Mouse (Mus musculus) thymus, postnatal 14 days (tissue): ENCODE results near the gene Tfeb.

Experiments
- DNase-seq: peaks from one replicate; pipeline ENCODE4 v3.0.0; 2021

The Tfeb gene

DNA sequence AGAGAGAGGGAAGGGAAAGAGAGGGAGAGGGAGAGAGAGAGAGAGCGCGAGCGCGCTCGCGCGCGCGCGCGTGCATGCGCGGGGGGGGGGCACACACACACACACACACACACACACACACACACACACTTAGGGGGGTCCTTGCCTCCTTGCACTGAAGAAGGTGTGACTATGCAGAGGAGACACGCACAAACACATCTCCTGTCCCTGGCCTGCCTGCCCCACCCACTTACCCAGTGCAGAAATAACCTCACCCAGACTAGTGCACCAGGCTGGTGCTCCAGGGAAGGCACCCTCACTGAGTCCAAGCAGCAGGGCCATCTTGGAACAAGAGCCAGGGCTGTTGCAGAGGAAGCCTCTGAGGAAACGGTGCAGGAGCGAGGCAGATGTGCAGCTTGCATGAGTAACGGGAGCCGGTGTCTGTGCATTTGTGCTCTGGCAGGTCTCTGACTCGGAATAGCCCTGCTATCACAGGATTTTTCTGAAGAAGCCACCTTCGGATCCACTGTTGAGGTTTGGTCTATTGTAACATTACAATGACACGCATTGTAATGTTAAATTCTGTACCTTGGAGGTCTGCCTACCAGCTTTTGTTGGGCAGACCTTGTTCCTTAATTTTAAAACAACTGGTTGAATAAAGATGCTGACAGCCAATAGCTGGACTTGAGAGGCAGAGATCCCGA, 23.8 kb upstream of the Tfeb start:
- DNase-seq = no peak

DNA sequence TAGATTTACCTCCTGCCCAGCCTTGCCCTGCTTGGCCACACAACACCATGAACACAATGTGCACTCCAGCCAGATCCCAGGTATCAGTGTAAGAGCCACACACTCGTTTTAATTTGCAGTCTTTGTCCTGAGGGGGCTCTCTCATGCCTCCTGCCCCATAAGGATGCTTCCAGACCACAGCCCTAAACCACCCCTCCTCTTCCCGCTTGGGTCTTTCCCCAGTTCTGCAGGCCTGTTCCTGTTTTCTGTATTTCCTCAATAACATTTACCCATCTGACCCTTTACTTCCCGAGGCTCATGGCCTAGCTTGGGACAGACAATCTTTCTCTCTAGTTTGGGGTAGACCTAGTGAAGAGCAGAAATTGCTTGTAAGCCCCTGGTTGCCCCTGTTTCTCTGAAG, 21.8 kb upstream of the Tfeb start:
- no peak for DNase-seq

DNA sequence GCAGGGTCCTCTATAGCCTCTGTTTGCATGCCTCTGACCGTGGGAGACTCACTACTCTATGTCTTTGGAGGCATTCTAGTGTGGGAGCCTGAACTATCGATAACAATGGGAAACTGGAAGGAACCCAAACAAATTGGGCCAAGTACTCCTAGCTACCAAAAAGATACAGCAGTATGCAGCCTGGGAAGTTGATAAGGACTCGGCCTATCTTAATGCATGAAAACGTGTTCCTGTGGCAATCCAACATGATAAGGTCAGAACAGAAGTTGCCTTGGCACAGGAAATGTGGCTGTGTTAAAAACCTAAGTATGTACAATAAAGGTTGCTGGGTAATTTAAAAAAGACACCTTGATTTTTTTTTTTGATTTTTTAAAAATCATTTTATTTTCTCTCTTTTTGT, 15.6 kb upstream of the Tfeb start:
- no peak for DNase-seq

DNA sequence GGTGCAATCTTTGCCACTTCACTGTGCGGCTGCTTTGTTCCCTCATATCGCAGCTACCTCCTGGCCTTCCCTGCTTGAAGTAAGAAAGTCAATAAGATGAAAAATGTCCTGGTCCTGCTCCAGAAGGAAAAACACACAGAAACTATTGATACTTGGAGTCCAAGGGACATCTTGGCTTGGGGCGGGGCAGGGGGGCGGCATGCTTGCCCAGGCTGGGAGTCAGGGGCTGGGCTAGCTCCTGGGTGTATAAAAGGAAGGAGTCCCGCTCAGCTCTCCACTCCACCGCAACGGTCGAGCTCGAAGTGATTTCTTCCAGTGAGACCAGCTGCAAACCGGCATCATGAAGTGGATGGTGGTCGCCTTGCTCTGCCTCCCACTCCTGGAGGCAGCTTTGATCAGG, 10.3 kb upstream of the Tfeb start, which contains the start of gene Pgc:
Gene Pgc, plus strand, starts transcription at position 277 of the 400 bp plus-strand sequence.
- no peak for DNase-seq

DNA sequence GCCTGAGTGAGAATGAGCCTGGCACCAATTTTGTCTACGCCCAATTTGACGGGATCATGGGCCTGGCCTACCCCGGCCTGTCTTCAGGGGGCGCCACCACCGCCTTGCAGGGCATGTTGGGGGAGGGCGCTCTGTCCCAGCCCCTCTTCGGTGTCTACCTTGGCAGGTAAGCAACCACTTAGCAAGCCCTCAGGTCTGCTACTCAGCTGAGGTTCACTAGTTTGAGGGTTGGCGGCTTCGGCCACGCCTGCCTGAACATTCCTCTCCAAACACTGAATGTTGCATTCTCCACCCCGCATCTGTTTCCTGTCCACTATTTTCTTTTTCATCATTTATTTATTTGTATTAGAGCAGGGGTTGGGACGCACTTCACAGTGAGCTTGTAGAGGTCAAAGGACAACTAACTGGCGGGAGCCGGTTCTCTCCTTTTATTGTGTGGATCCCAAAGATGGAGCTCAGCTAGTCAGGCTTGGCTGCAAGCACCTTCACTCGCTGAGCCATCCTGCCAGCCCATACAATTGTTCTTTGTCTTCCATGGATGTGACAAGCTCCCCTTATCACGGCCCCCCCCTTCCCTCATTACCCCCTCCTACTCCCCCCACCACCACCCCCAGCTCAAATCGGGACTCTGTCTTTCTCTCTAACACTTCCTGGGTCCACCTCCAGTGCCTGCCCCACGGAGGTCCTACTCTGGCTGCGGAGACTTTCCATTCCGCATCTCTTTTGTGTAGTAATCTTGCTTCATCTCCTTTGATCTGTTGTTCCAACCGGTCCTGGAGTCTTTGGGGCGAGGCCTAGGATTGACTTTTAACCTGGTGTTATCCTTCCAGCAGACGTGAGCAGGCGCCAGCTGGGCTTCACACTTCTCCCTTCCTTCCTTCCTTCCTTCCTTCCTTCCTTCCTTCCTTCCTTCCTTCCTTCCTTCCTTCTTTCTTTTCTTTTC, 5.9 kb upstream of the Tfeb start:
- no peak for DNase-seq

DNA sequence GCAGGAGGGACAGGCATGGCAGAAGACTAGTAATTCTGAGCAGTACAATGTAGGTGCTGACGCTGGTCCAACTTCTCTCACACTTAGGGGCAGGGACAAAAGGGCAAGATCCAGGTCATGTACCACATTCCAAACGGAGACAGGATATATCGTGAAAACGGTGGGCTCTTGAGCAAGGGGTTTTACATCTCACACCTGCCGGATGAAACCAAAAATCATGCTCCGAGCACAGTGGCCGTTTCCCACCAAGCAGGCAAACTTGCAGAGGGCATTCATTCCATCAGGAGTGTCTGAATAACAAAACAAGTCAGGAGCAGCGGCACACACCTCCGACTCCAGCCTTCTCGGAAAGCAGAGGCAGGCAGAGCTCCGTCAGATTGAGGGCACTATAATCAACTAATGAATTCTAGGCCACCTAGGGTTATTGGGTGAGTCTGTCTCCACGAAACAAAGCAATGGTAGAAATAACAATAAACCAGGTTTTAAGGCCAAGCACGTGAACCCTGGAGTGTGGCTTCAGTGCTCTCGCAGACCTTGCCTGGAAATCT, 1.2 kb upstream of the Tfeb start:
- no peak for DNase-seq

DNA sequence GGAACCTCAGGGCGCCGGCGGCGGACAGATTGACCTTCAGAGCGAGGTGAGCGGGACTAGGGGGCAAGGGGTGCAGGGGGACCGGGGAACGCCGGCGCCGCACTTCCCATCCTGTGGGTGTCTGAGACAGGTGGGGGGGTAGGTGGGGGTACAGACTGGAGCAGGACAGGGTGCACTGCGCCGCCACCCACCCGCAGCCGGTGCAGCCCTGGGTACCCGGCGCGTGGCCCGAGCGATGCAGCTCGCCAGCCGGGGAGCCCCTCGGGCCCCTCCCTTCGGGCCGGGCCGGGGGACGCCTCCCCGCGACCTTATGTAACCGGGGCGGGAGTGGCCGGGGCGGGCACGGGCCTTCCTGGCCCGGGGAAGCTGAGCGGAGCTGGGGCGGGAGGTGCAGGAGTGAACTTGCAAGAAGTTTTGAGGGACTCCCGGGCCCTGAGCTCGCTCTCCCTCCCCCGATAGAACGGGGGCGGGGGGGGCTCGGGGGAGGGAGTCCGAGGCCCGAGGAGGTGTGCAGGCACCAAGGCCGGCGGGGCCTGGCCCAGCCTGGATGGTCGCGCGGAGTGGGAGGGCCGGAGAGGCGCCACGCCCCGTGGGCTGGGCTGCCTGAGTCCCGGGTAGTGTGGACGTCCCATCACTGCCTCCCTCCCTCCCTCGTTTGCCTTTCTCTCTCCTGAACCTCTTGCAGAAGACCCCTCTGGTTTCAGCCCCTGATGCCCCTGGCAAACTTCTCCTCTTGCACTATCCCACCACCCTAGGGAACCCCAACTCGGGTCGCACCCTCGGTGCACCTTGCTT, 638 bp downstream of the Tfeb start:
- DNase-seq = peak; percentile 62

DNA sequence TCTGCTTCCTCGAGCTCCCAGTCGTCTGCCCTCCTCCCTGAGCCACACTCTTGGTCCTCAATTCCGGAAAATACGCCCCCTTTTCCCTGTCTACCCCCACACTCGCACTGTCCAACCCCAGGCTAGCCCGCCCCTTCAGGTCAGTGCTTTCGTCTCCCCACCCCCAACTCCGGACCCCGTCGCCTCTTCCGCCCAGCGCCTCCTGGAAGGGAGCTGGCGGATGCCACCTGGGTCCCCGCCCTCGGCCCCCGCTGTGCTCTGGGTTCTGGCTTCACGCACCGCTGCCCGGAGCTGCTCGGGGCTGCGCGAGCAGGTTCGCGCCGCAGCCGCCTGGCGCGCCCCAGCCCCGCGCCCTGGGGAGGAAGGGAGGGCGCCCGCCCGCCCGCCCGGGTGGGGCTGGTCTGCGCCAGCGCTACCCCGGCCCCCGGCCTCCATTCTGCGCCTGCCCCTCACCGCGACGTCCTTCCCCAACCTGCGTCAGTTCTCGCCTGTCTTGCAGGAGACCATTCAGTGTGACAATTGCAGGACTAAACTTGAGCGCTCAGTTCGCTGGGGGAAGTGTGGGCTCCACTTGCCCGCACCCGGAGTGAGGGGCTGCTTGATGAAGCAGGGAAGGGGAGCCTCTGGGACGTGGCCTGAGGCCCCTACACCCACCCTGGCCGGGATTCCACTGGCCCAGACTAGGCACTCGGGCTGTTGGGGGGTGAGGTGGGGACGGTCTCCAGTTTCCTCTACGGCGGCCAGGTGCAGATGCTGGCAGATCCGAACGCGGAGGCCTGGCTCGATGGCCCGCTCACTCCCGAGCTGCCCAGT, 1.4 kb downstream of the Tfeb start:
- peak; percentile 69 for DNase-seq

DNA sequence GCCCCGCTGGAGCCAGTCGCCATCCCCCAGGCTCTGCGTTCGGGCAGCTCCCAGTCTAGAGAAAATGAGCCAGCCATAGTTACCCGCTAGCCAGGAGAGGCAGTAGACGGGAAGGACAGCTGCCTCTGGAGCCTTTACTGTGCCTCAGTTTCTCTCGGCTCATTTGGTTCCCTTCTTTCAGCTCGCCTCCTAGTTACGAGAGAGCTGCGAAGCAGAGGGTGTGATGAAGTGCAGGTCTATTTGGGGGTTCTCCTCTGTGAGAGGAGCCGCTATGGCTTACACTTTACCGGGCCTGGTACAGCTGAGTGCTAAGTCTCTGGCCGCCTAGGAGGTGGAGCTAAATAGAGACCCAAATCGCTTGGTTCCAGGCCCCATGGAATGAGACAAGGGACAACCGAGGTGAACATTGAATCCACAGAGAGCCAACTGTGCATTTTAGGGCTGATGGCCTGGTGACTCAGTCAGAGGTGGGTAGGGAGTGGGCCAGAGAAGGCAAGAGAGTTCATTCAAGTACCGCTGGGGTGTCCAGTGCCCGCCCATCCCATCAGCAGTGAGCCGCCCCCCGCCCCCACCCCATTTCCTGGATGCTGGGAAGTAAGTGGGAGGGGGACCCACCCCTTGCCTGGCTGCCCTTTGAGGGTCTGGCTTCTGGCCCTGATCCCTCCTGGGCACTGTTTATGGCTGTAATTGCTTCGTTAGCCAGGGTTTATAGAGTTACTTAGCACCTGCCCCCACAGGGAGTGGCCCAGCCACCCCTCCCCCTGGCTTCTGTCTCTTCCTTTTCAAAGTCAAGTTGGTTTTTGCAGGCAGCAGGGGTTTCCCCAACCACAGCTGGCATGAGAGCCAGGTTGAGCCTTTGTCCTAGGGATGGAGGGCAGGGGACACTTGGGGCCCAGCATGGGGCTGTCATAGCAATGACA, 2.3 kb downstream of the Tfeb start:
- DNase-seq = peak; percentile 56

DNA sequence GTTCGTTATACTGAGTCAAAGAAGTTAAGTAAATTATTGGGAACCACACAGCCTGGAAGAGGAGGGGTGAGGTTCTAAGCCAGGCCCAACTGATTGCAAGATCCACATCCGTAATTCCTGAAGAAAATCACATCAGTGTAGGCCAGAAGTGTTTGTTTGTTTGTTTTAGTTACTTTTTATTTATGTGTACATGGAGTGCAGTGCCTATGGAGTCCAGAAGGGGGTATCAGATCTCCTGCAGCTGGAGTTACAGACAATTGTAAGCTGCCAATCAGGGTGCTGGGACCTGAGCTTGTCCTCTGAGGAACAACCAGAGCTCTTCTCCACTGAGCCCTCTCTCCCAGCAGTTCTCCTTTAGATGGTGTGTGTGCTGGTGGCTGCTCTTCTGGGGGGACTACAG, 3.4 kb downstream of the Tfeb start:
- DNase-seq = peak; percentile 20

DNA sequence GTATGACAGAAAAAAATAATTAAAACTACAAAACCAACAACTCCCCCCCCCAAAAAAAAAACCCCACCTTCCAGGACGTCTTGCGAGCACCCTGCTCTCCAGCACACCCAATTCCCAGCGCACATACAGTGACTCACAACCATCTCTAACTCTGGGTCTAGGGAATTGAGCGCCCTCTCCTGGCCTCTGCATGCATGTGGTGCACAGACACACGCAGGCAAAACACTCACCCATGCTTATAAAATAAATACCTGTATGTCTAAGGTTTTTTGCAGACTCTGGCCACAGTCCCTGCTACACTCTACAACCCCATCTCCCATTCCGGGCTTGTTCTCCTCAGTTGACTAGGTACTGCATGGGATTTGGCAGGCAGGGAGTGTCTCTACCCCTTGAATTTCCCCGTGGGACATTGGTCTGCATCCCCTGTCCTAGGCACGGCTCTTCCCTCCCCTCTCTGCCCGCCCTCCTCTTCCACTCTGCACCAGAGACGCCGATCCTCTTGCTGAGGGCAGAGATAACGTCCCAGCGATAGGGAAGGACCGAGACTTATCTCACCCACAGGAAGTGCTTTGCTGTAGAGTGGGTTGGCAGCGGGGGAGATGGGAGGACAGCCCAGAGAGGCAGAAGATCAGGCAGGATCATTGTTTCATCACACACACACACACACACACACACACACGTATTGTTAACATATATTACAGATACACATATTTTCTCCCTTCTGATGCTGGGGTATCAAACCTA, 6.3 kb downstream of the Tfeb start:
- peak; percentile 34 for DNase-seq

DNA sequence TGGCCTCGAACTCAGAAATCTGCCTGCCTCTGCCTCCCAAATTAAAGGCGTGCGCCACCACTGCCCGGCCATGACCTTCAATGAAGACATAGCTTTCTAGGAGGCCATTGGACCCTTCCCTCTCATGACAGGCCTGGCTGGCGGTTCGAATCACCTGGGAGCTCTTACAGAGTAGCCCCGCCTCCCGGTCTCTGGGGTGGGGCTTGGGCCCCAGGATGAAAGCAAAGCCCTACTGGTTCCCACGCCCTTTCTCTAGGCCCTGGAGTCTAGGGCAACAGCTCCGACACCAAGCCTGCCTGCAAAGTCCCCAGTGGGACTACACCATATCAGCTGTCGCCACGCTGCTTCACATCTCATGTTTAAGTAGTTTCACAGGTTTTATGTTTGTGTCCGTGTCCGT, 7.3 kb downstream of the Tfeb start:
- DNase-seq = no peak

DNA sequence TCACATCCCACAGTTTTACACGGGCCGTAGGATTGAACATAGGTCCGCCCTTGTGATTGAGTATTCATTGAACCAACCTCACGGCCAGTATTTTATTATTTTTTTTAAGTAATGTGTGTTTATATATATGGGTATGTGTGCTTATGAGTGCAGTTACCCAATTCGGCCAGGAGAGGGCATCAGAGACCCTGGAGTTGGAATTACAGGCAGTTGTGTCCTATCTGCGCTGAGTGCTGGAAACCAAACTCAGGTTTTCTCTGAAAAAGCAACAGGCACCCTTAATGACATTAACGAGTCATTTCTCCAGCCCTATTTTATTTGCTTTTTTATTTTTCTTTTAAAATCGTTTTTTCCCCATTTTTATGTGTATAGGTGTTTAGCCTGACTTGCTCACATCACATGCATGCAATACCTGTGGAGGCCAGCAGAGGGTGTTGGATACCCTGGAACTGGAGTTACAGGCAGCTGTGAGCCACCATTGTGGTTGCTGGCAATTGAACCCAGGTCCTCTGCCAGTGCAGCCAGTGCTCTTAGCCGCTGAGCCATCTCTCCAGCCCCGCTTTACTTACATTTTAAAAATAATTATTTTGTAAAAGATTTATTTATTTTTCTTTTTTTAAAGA, 8.0 kb downstream of the Tfeb start:
- peak; percentile 39 for DNase-seq

DNA sequence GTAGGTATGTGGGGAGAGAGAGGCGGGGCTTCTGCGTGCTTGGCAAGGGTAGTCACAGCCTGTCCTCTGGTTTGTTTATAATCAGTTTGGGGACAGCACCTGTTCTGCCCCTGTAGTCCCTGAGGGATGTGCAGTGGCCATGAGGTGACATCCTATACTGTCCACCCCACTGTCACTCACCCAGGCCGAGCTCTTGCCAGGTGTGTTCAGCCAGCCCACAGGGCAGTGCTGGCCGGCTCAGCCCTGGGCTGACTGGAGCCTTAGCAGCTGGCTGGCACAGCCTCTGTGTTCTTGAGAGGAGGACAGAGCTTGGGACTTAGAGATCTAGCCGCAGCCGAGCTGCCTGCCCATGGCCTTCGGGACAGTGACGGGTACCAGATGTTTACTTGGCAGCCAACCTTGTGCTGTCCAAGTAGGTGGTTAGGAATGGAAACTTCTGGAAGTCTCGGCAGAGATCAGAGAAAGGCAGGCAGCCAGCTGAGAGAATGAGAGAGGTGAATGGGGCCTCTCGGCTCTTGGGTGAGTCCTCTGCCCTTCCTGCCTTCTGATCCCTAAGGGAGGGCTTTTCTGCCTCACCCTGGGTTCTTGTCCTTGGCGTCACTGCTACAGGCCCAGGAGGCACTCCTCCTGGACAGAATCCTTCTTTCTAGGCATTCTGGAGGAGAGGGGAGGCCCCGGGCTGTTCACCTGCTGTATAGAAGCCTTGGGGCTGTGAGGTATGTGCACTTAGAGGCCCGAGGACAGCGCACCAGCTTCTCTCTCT, 12.1 kb downstream of the Tfeb start:
- no peak for DNase-seq

DNA sequence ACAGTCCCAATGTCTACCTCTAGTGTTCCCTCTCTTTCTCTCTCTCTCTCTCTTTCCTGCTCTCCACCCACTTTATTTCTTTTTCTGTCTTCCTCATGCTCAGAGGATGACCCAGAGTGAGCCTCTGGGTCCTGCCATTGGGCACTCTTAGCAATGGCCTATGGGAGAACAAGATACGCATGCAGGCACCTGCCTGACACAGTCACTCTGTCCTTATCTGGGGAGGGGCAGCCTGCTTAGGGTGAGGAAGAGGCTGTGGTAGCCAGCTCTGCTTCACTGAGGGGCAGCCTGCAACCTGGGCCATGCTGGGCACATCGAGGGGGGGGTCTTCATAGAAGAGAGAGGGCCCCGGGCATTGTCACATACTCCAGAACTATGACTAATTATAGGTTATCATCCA, 12.8 kb downstream of the Tfeb start:
- DNase-seq = no peak

DNA sequence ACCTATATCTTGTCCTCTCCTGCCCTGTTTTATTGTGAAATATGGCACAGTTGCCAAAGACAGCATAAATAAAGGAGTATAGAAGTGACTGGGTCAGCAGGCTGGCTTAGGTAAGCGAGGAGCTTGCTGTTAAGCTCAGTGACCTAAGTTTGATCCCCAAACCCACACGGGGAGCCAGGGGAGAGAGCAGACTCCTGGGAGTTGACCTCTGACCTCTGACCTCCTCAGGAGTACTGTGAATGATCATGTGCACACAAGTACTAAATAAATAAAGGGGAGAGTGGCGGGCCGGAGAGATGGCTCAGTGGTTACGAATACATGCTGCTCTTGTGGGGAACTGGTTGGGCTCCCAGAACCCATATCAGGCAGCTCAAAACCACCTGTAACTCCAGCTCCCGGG, 13.3 kb downstream of the Tfeb start:
- no peak for DNase-seq

DNA sequence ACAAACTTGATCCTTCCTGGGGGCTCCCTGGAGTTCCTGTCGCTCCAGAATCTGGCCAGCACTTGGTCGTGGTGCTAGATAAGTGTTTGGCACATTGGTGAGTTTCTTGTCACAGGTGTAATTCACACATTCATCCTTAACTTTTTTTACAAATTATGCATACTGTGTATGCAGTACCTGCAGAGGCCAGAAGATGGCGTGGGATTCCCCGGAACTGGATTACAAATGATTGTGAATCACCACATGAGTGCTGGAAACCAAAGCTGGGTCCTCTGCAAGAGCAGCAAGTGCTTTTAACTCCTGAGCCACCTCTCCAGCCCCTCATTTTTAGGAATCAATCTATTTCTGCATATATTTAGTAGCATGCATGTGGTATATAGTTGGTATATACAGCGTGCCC, 15.0 kb downstream of the Tfeb start:
- no peak for DNase-seq

DNA sequence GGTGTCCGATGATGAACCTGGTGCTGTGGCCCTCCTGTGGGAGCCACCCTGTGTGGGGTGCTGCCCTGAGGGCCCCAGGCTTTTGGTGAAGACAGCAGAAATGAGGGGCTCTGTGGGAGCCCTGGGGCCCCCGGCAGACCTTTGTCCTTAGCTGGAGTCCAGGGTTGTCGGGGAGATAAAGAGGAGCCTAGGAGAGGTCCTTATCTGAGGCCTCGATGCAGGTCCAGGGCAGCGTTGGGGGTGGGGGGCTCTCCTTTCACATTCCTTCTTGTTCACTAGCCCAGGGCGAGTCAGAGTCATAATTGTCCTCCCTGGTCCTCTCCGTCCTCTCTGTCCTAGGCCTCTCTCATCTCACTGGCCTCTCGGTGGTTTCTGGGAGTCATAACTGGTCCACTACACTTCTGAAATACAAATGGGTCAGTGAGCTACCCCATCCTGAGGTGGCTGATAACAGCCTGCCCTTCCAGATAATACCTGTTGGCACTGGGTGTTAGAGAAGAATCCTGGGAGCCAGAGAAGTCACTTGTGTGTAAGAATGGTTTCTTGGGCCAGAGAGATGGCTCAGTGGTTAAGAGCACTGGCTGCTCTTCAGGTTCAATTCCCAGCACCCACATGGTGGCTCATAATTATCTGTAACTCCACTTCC, 16.4 kb downstream of the Tfeb start:
- no peak for DNase-seq

DNA sequence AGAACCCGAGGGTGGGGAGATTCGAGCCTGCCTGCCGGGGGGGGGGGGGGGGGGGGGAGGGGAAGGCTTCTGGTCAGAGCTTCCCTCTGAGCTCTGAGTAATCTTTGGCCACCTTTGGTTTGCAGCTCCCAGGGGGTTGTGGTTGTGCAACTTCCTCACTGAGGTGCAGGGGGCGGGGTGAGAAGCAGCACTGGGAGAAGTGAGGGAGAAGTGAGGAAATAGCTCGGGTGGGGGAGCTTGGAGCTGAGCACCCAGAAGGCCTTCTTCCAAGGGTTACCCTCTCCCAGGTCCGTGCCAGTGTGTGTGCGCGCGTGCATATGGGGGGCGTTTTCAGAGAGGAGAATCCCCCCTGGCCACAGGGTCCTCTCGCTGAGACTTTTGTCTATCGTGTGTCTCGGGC, 17.4 kb downstream of the Tfeb start:
- DNase-seq = no peak
